Mouse (Mus musculus): ENCODE results near the gene Sart3. TPM values are rescaled to one million over a fixed set of nuclear protein-coding genes. Genes with fewer than 3 reads are reported as not detected.
A peak's percentile ranks its signal among the peaks of the same experiment; 100 is the strongest.

Gene Sart3
- polyA plus RNA-seq, 1 experiment: 63.5 TPM

DNA sequence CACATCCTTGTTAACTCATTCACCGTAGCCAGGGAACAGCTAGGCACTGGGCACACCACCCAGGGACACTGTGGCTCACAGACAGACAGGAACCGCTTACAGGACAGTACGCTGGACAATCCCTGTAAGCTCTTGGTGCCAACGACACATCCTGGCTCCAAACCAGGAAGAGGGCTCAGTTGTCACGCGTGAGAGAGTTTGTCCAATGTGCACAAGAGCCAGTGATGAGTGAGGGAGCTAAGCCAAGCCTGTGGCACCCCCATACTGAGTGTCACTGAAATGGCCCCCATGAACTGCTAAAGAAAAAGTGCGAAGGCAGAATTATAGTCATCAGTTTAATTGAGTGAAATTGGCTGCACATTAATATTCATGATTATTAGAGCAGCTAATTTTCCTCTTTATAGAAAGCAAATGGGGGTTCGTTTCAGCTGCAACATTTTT is 53.1 kb downstream of the Sart3 start:
- no peak for TF ChIP-seq CTCF (IDR thresholded peaks at IDR 0.05; ENCODE audit: borderline replicate concordance, extremely low read depth, insufficient read depth, insufficient read length)
- no peak for TF ChIP-seq POLR2A (IDR thresholded peaks at IDR 0.05; ENCODE audit: borderline replicate concordance, extremely low read depth, insufficient read depth, insufficient read length, poor library complexity, severe bottlenecking)
- peak; percentile 83 for DNase-seq (ENCODE audit: low read depth)

DNA sequence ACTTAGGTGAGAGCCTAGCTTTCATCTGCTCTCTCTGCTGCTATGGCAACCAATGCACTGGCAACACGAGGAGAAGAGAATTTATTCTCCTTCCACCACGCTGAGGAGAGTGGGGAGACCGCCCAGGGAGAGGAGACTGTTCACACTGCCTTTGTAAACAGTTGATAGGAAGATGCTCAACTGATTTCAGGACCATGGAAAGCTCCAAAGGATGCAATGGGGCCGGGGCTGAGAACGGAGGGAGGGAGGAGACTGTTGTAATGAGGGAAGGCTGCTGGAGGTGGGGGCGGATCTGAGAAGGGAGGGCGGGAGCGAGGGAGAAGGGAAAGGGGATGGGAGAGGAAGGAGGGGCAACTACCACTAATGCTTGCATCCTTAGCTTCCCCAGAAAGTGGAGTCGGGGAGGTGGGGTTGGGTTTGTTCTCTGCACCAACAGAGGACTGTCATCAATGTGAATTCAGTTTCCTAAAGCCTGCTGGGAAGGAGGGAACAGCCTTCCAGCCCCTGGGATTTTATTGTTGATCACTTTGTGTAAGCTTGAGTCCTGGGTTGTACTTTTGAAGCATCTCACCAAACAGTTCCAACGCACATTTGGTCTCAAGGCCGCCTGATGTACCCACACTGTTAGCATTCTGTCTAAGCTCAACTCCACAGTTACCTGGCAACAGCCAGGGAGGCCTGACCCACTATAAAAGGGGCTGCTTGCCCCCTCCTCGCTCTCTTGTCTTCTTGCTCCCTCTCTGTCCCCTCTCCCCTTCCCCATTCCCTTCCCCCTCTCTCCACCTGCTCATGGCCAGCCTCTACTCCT is 55.5 kb downstream of the Sart3 start:
- DNase-seq (ENCODE audit: low read depth): peak; percentile 94
- no peak for TF ChIP-seq POLR2A (IDR thresholded peaks at IDR 0.05; ENCODE audit: borderline replicate concordance, extremely low read depth, insufficient read depth, insufficient read length, poor library complexity, severe bottlenecking)

DNA sequence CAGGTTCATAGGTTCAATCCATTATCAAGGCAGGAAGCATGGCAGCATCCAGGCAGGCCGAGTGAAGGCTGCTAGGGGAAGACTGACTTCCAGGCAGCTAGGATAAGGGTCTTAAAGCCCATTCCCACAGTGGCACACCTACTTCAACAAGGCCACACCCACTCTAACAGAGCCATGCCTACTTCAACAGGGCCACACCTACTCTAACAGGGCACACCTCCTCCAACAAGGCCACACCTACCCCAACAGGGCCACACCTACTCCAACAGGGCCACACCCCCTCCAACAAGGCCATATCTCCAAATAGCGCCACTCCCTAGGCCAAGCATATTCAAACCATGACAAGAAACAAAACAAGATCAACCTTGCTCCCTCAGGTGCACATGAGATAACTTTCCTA is 59.4 kb downstream of the Sart3 start:
- no peak for DNase-seq (ENCODE audit: low read depth)
- TF ChIP-seq CTCF (IDR thresholded peaks at IDR 0.05; ENCODE audit: borderline replicate concordance, extremely low read depth, insufficient read depth, insufficient read length) (no peak), POLR2A (IDR thresholded peaks at IDR 0.05; ENCODE audit: borderline replicate concordance, extremely low read depth, insufficient read depth, insufficient read length, poor library complexity, severe bottlenecking) (no peak)

DNA sequence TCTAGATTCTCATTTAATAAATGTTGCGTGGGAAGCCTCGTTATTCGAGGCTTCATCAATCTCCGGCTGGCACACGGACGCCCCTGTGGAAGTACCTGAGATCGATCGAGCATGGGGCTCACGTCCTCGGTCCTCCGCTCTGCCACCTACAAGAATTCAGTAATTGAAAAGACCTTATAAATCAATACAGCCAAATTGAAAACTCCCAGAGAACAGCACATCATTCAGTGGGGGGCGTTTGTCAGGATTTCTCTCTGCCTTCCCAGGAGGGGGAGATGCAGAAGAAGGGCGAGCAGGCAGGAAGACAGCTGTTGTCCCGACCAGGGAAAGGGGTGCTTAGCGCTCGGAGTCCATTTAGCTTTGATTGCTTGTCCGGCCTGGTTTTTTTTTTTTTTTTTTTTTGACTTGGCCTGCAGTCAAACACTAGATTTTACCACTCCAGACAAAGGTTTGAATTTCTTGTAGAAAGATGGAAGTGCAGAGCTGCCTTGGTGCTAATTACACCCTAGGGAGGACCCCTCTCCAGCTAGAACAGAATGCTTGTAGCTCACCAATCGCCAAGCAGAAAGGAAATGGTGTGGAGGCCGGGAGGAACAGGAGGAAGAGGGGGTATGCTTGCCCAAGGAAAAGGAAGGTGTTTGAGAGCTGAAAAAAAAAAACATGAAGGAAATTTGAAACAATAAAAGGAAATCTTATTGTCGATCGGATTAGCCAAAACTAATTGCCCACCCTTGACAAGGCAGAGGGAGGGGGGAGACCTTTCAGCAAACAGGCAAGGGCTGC is 68.3 kb downstream of the Sart3 start:
- peak; percentile 79 for DNase-seq (ENCODE audit: low read depth)
- no peak for TF ChIP-seq CTCF (IDR thresholded peaks at IDR 0.05; ENCODE audit: borderline replicate concordance, extremely low read depth, insufficient read depth, insufficient read length)

DNA sequence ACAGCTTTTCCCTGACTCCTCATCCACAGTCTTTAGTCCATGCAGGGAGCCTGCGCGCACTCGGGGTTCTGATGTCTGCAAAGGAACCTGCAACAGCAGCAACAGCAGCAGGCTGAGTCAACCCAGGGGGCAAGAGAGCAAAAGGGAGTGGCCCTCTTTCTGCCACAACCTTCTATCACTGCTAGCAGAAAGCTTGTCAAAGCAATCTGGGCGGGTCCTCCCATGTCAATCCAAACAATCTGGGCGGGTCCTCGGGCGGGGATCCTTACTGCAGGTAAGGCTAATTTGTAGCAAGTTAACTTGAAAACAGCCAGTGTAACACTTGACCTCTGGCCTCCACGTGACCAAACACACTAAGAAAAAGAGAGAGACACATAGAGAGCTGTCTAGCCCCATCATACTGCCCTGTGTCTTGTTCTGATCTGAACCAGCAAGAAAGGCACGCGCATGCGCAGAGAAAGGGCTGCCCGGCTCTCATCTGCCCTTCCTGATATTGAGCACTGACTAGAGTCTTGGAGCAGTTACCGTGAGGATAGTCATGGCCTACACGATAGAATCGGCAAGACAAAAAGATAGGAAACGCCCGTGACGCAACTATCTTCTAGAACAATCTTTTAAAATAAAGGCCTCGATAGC is 71.8 kb downstream of the Sart3 start:
- TF ChIP-seq POLR2A (IDR thresholded peaks at IDR 0.05; ENCODE audit: borderline replicate concordance, extremely low read depth, insufficient read depth, insufficient read length, poor library complexity, severe bottlenecking): no peak
- no peak for TF ChIP-seq CTCF (IDR thresholded peaks at IDR 0.05; ENCODE audit: borderline replicate concordance, extremely low read depth, insufficient read depth, insufficient read length)
- DNase-seq (ENCODE audit: low read depth): no peak

DNA sequence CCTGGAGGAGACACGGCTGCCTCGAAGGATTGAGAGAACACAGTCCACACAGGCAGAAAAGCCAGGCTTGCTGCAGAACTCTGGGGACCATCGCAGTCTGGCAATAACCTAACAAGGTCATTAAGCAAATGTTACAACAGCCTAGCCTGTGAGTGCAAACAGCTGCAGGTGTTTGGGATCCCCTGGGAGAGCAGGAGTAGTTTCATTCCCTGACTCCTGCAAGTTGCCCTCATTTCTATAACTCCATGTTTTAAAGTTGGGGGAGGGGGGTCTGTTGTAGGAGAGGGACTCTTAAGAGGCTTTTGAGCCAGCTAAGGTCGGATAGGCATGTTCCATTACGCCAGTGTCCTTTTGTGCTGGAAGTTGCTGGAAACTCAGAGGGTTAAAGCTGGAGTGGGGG is 77.9 kb downstream of the Sart3 start:
- TF ChIP-seq POLR2A (IDR thresholded peaks at IDR 0.05; ENCODE audit: borderline replicate concordance, extremely low read depth, insufficient read depth, insufficient read length, poor library complexity, severe bottlenecking) (no peak), CTCF (IDR thresholded peaks at IDR 0.05; ENCODE audit: borderline replicate concordance, extremely low read depth, insufficient read depth, insufficient read length) (no peak)
- peak; percentile 55 for DNase-seq (ENCODE audit: low read depth)

DNA sequence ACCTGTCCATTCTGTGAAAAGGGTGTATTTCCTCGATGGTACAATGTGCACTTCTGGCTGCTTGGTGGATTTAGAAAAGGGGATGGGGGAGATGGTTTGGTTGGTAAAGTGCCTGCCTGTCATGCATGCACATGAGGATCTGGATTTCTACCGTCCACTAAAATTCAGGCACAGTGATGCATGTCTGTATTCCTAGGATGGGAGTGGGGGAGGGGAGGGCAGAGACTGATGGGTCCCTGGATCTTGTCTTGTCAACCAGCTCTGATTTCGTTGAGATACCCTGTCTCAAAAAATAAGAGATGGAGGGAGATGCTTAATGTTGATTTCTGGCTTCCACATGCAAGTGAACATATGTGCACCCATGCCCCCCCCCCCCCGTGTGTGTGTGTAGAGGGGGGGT is 78.3 kb downstream of the Sart3 start:
- no peak for TF ChIP-seq POLR2A (IDR thresholded peaks at IDR 0.05; ENCODE audit: borderline replicate concordance, extremely low read depth, insufficient read depth, insufficient read length, poor library complexity, severe bottlenecking)
- TF ChIP-seq CTCF (IDR thresholded peaks at IDR 0.05; ENCODE audit: borderline replicate concordance, extremely low read depth, insufficient read depth, insufficient read length): no peak
- no peak for DNase-seq (ENCODE audit: low read depth)

DNA sequence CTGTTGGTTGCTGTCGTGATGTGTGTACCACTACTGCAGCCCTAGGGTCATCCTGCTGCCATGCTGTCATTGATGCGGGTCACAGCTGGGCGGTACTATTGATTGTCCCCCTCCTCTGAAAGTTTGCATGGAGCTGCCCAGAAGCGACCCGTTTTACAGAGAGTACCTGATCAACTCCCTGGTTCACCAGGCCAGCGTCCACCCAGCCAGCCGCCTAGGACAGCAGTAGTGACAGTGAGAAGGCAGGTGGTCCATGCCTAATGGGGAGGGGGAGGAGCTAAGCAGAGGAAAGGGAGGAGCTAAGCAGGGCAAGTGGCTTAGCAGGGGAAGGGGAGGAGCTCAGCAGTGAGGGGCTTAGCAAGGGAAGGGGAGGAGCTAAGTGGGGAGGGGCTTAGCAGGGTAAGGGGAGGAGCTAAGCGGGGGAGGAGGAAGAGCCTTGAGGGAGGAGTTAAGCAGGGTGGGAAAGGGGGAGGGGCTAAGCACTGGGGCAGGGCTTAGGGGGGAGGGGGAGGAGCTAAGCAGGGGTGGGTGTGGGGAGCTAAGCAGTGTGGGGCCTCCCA is 79.0 kb downstream of the Sart3 start:
- TF ChIP-seq POLR2A (IDR thresholded peaks at IDR 0.05; ENCODE audit: borderline replicate concordance, extremely low read depth, insufficient read depth, insufficient read length, poor library complexity, severe bottlenecking): no peak
- TF ChIP-seq CTCF (IDR thresholded peaks at IDR 0.05; ENCODE audit: borderline replicate concordance, extremely low read depth, insufficient read depth, insufficient read length): no peak

More for the DNA sequence above, 79.0 kb downstream of the Sart3 start:
- DNase-seq (ENCODE audit: low read depth): no peak

Other genes with a start within 250 kb of the Sart3 start
- 2.7 and 3.9 TPM in 2 replicates for gene Cmklr1, start 122.1 kb downstream of the Sart3 start, polyA plus RNA-seq (2012; rRNA removed)
- not detected in 2 replicates for gene 1700069L16Rik, start 47.7 kb downstream of the Sart3 start, polyA plus RNA-seq (2012; rRNA removed)
- gene Ficd, start 36.7 kb downstream of the Sart3 start, polyA plus RNA-seq (2012; rRNA removed): 4.6 and 6.4 TPM in 2 replicates
- 71.7 and 92.1 TPM in 2 replicates for gene Iscu, start 238 bp upstream of the Sart3 start, polyA plus RNA-seq (2012; rRNA removed)
- gene Tmem119, start 28.0 kb upstream of the Sart3 start, polyA plus RNA-seq (2012; rRNA removed): 3.6 and 8.1 TPM in 2 replicates
- 0.88 and 1.3 TPM in 2 replicates for gene Selplg, start 60.1 kb upstream of the Sart3 start, polyA plus RNA-seq (2012; rRNA removed)
- 136 and 202 TPM in 2 replicates for gene Coro1c, start 136.2 kb upstream of the Sart3 start, polyA plus RNA-seq (2012; rRNA removed)
- 12.2 and 19.2 TPM in 2 replicates for gene Ssh1, start 221.4 kb upstream of the Sart3 start, polyA plus RNA-seq (2012; rRNA removed)
- not detected in 2 replicates for gene Dao, start 231.2 kb upstream of the Sart3 start, polyA plus RNA-seq (2012; rRNA removed)

Data from brain, embryonic 14.5 days (tissue).